Mouse (Mus musculus) brain, embryonic 18.5 days (tissue): ENCODE measurements at regions not wholly inside any gene's neighbourhood (a gene's known extent, or its start where the extent isn't known, plus 50 kb on each side); places are given as distances from the start of the nearest gene placed in this dataset.

Experiments used
- DNase-seq: peaks from one replicate; pipeline ENCODE4 v3.0.0-alpha.2; 2012; ENCODE audit warnings: low read depth, low spot score

- DNase-seq, result no peak
Measured at GRCm38 (mm10) chr2:83105070-83105469, 161.6 kb downstream of the Fsip2 start.

- no peak for DNase-seq
Measured at GRCm38 (mm10) chr2:83126340-83126739, 182.9 kb downstream of the Fsip2 start.

- DNase-seq, result no peak
Measured at GRCm38 (mm10) chr2:83130709-83131108, 187.3 kb downstream of the Fsip2 start.

GRCm38 (mm10) chr2:83131285-83131852 lies 187.9 kb downstream of the Fsip2 start:
- no peak for DNase-seq

GRCm38 (mm10) chr2:83165853-83166252 lies 222.4 kb downstream of the Fsip2 start:
- peak; percentile 10 for DNase-seq
